Comparison of ENCODE assay signal across 8 mouse cellular contexts in the genomic region with DNA sequence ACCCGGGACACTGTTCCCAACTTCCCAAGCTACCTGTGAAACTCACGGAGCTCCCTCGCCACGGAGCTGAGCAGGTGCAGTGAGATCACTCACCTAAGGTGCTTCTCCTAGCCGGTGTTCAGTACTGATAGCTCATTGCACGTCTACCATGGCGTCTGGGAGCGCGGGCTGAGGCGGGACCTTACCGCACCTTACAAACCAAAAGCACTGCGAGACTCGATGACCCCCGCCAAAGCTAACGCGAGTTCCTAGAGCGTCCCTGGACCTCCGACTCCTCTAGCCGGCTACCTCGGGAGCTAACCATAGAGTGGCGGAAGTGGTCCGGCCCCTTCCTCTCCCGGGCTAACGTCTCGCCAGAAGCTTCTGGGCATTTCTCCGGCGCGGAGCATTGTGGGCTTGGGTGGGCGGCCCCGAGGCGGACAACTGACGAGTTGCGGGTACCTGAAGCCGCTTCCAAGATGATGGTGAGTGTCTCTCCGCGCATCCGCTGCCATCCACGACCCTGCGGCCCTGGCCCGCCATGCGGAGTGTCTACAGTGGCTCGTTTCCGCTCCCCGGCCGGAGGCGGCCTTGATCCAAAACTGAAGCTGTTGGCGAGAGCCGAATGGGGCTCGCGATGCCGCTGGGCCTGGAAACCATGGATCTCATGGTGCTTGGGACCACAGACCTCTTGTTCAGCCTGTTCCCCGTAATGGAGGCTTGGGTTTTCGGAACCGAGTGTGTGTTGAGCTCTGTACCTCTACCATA. TPM values are rescaled to one million over a fixed set of nuclear protein-coding genes. Genes with fewer than 3 reads are reported as not detected.
DNase-seq lines count a peak whose midpoint lies in the region; ATAC-seq and TF ChIP-seq lines count a peak whose summit lies in the region.

Gene Pradc1, minus strand, starts transcription at position 307 of the 747 bp plus-strand sequence.

- peak; percentile 47 for TF ChIP-seq POLR2A in kidney, adult 2 months (IDR thresholded peaks at IDR 0.05; ENCODE audit: low read depth, low read length)
- peak; percentile 48 for TF ChIP-seq POLR2A in spleen, adult 2 months (IDR thresholded peaks at IDR 0.05; ENCODE audit: low read depth, low read length)

- peak within 1 kb of the TSS; percentile 96 for H3K4me2 ChIP-seq in embryonic facial prominence, embryonic 13.5 days
- peak within 1 kb of the TSS; percentile 94 for H3K4me2 ChIP-seq in limb, embryonic 12.5 days
- peak within 1 kb of the TSS; percentile 89 for H3K4me2 ChIP-seq in midbrain, embryonic 15.5 days

- peak within 1 kb of the TSS; percentile 71 for H3K4me3 ChIP-seq in embryonic facial prominence, embryonic 13.5 days
- peak within 1 kb of the TSS; percentile 92 for H3K4me3 ChIP-seq in kidney, adult 2 months (ENCODE audit: insufficient read depth, low read depth, low read length)
- H3K4me3 ChIP-seq in limb, embryonic 12.5 days (replicated peaks) = peak within 1 kb of the TSS; percentile 76
- H3K4me3 ChIP-seq in midbrain, embryonic 15.5 days = peak within 1 kb of the TSS; percentile 78
- H3K4me3 ChIP-seq in spleen, adult 2 months (ENCODE audit: extremely low read depth, insufficient read depth, insufficient read length) = peak within 1 kb of the TSS; percentile 96

- no peaks in the 10 kb centered on the region for H3K9me3 ChIP-seq in embryonic facial prominence, embryonic 13.5 days
- H3K9me3 ChIP-seq in limb, embryonic 12.5 days = no peaks in the 10 kb centered on the region
- no peaks in the 10 kb centered on the region for H3K9me3 ChIP-seq in midbrain, embryonic 15.5 days

- no peaks in the 10 kb centered on the region for H3K27me3 ChIP-seq in embryonic facial prominence, embryonic 13.5 days
- no peaks in the 10 kb centered on the region for H3K27me3 ChIP-seq in kidney, adult 2 months (replicated peaks; ENCODE audit: control insufficient read depth, insufficient read depth, low read length)
- H3K27me3 ChIP-seq in limb, embryonic 12.5 days = no peaks in the 10 kb centered on the region
- no peaks in the 10 kb centered on the region for H3K27me3 ChIP-seq in midbrain, embryonic 15.5 days (replicated peaks)
- no peaks in the 10 kb centered on the region for H3K27me3 ChIP-seq in spleen, adult 2 months (ENCODE audit: control insufficient read depth, insufficient read depth, low read length)

- peak within 1 kb of the TSS; percentile 90 for H3K9ac ChIP-seq in embryonic facial prominence, embryonic 13.5 days
- peak within 1 kb of the TSS; percentile 88 for H3K9ac ChIP-seq in limb, embryonic 12.5 days (replicated peaks)
- H3K9ac ChIP-seq in midbrain, embryonic 15.5 days = peak within 1 kb of the TSS; percentile 78

- peak; percentile 93 for DNase-seq in 3134 (ENCODE audit: extremely low read depth, insufficient read length, low spot score)
- DNase-seq in adrenal gland, postnatal 36 days = peak; percentile 98
- DNase-seq in heart, adult 18-20 months = peak; percentile 99
- DNase-seq in kidney, adult 2 months = peak; percentile 99
- peak; percentile 96 to 99 for DNase-seq in spleen, adult 2 months (ENCODE audit: low read depth in 1 of 2, low spot score in 2 of 2)

- peaks cover 34% of the 10 kb centered on the region for H3K4me1 ChIP-seq in embryonic facial prominence, embryonic 13.5 days
- peaks cover 6% of the 10 kb centered on the region for H3K4me1 ChIP-seq in kidney, adult 2 months (ENCODE audit: control insufficient read depth, insufficient read depth, low read length)
- peaks cover 26% of the 10 kb centered on the region for H3K4me1 ChIP-seq in limb, embryonic 12.5 days (replicated peaks)
- H3K4me1 ChIP-seq in midbrain, embryonic 15.5 days = peaks cover 47% of the 10 kb centered on the region
- peaks cover 15% of the 10 kb centered on the region; the same call in 1 of the 2 replicates for H3K4me1 ChIP-seq in spleen, adult 2 months (ENCODE audit: control insufficient read depth, insufficient read depth, insufficient read length)

- WGBS in embryonic facial prominence, embryonic 13.5 days = under 1% methylated on average over 54 of the region's 54 CpGs
- WGBS in kidney, adult 2 months = under 1% methylated on average over 53 of the region's 54 CpGs
- under 1% methylated on average over 54 of the region's 54 CpGs for WGBS in limb, embryonic 12.5 days
- under 1% methylated on average over 54 of the region's 54 CpGs for WGBS in midbrain, embryonic 15.5 days
- under 1% methylated on average over 54 of the region's 54 CpGs for WGBS in spleen, adult 2 months

- H3K27ac ChIP-seq in embryonic facial prominence, embryonic 13.5 days = peak within 1 kb of the TSS; percentile 94
- peak within 1 kb of the TSS; percentile 95 for H3K27ac ChIP-seq in kidney, adult 2 months (ENCODE audit: insufficient read depth, low read depth, low read length)
- peak within 1 kb of the TSS; percentile 92 for H3K27ac ChIP-seq in limb, embryonic 12.5 days
- H3K27ac ChIP-seq in midbrain, embryonic 15.5 days = peak within 1 kb of the TSS; percentile 88
- peak within 1 kb of the TSS; percentile 95 for H3K27ac ChIP-seq in spleen, adult 2 months (ENCODE audit: insufficient read depth, low read length)

- H3K36me3 ChIP-seq in embryonic facial prominence, embryonic 13.5 days = peaks cover 6% of the 10 kb centered on the region; the same call in 1 of the 2 replicates
- no peaks in the 10 kb centered on the region for H3K36me3 ChIP-seq in kidney, adult 2 months (ENCODE audit: control insufficient read depth, insufficient read depth, low read length)
- peaks cover 16% of the 10 kb centered on the region; the same call in 1 of the 2 replicates for H3K36me3 ChIP-seq in limb, embryonic 12.5 days
- no peaks in the 10 kb centered on the region for H3K36me3 ChIP-seq in midbrain, embryonic 15.5 days (replicated peaks)
- no peaks in the 10 kb centered on the region for H3K36me3 ChIP-seq in spleen, adult 2 months (ENCODE audit: control insufficient read depth, insufficient read depth, low read length)

- TF ChIP-seq CTCF in kidney, adult 2 months (conservative IDR thresholded peaks at IDR 0.05; ENCODE audit: insufficient read depth, insufficient read length, low read depth, low read length) = no peak
- TF ChIP-seq CTCF in spleen, adult 2 months (IDR thresholded peaks at IDR 0.05; ENCODE audit: extremely low read depth, insufficient read depth, insufficient read length, insufficient replicate concordance) = no peak

- peak; percentile 91 for ATAC-seq in embryonic facial prominence, embryonic 13.5 days (ENCODE audit: insufficient number of reproducible peaks, insufficient read depth, low FRiP score, low TSS enrichment, low read depth)
- ATAC-seq in limb, embryonic 12.5 days (ENCODE audit: insufficient number of reproducible peaks, insufficient read depth, low FRiP score, low TSS enrichment, low read depth) = peak; percentile 91
- ATAC-seq in midbrain, embryonic 15.5 days (replicated peaks) = peak; percentile 95

RNA-seq across cellular contexts. Expression of gene Pradc1, which starts in this region (rescaled TPM):
- total RNA-seq in adrenal gland, postnatal 36 days (2021) = 10 to 100 TPM; 11.5 to 14.4 TPM
- 31.7 and 34.9 TPM in 2 replicates for polyA plus RNA-seq in embryonic facial prominence, embryonic 13.5 days (2015; fragmentation: Nextera tagmentation; extraction: Ambion mirVana)
- 10 to 100 TPM in 1 of 2 experiments, 1 to 10 TPM in 1; 9.5 to 14.1 TPM for total RNA-seq in heart, adult 18-20 months (2021)
- 23.1 and 27.7 TPM in 2 replicates for polyA plus RNA-seq in kidney, adult 2 months (2012; rRNA removed)
- 25.7 and 31.4 TPM in 2 replicates for polyA plus RNA-seq in limb, embryonic 12.5 days (2016; fragmentation: Nextera tagmentation; extraction: Ambion mirVana)
- 18.5 and 22.6 TPM in 2 replicates for polyA plus RNA-seq in midbrain, embryonic 15.5 days (2015; fragmentation: Nextera tagmentation; extraction: Ambion mirVana)
- polyA plus RNA-seq in spleen, adult 2 months (2012; rRNA removed) = 13.9 and 16.5 TPM in 2 replicates

Comparison
In these comparisons a context has a peak if more than half of its experiments do, and no peak if none do; other contexts are left out.
1. Peak in every context shown above with its lines: DNase-seq, ATAC-seq, H3K4me3 ChIP-seq and H3K27ac ChIP-seq.